Mouse (Mus musculus) hindbrain, embryonic 12.5 days (tissue): Measurements from ENCODE around the gene Helt. TPM values are rescaled to one million over a fixed set of nuclear protein-coding genes. Genes with fewer than 3 reads are reported as not detected.
"Not testable (repeated sequence)": the region's sequence is repeated elsewhere in the genome, so short reads cannot be mapped to it uniquely, and the experiment has no call there.

ENCODE experiments used
- ATAC-seq: fragments of 200-750 bp; cut with Nextera tagmentation; 2 replicates; pipeline ENCODE4 v1.8.0; 2017; ENCODE audit warnings: moderate TSS enrichment; ENCODE audit not compliant: low FRiP score
- H3K27ac ChIP-seq: fragments of 300-500 bp; sonication (generic); 2 replicates; pipeline ENCODE4 v1.5.1; 2016; ENCODE audit warnings: mild to moderate bottlenecking
- H3K27me3 ChIP-seq: fragments of 300-500 bp; sonication (generic); 2 replicates; pipeline ENCODE4 v1.6.1; 2016; ENCODE audit warnings: mild to moderate bottlenecking
- H3K36me3 ChIP-seq: fragments of 300-500 bp; sonication (generic); 2 replicates; pipeline ENCODE4 v1.6.1; 2016; ENCODE audit warnings: mild to moderate bottlenecking
- H3K4me1 ChIP-seq: fragments of 300-500 bp; sonication (generic); 2 replicates; pipeline ENCODE4 v1.6.1; 2016
- H3K4me2 ChIP-seq: fragments of 300-500 bp; sonication (generic); replicated peaks from 2 replicates; pipeline ENCODE4 v1.6.1; 2016; ENCODE audit warnings: mild to moderate bottlenecking
- H3K4me3 ChIP-seq: fragments of 300-500 bp; sonication (generic); 2 replicates; pipeline ENCODE4 v1.5.1; 2016; ENCODE audit warnings: mild to moderate bottlenecking
- H3K9ac ChIP-seq: fragments of 300-500 bp; sonication (generic); 2 replicates; pipeline ENCODE4 v1.6.1; 2016; ENCODE audit warnings: mild to moderate bottlenecking, moderate library complexity
- H3K9me3 ChIP-seq: fragments of 300-500 bp; sonication (generic); replicated peaks from 2 replicates; pipeline ENCODE4 v1.6.1; 2016; ENCODE audit warnings: mild to moderate bottlenecking
- WGBS: fragments of 180-500 bp; shearing (Covaris S2); methylation state at CpG from one replicate; pipeline ENCODE4 v1.1.7; 2016; 5-methylcytosine and 5-hydroxymethylcytosine counted together
- polyA plus RNA-seq: library from polyadenylated mRNA; unstranded; fragments of >200 nt; fragmentation: Nextera tagmentation; extraction: Ambion mirVana; gene quantifications from 2 replicates; pipeline ENCODE4 v1.2.1, GENCODE M21; 2016

Gene Helt
- polyA plus RNA-seq, 1 experiment from 2014 or later: 2.8 TPM

GRCm38 (mm10) chr8:46293741-46294151 lies 725 bp downstream of the Helt start:
- Histone ChIP-seq H3K4me2 (no peak overlapping the region), H3K9ac (no peak overlapping the region), H3K36me3 (no peaks in the 10 kb centered on the region), H3K27ac (no peak overlapping the region), H3K9me3 (no peaks in the 10 kb centered on the region), H3K4me3 (no peak overlapping the region), H3K4me1 (peaks cover 15% of the 10 kb centered on the region), H3K27me3 (peaks cover 94% of the 10 kb centered on the region)
- 0% methylated on average over 16 of the region's 16 CpGs for WGBS
- no peak for ATAC-seq

DNA sequence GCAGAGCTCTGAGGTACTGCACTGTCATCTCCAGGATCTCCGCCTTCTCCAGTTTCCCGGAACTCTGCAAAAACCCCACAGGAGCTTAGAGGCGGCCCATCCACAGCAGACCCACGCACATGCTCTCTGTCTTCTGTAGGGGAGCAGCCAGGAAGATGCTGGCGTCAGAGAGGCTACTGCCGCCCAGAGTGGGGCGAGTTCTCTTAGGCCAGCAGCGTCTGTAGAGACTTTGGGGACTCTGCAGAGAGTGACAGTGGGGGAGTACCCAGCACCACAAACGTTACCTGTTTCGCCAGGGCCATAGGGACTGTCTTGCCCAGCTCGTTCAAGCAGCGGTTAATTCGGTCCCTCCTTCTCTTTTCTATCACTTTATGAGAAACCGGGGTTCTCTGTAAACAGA lies 1.3 kb downstream of the Helt start:
- H3K9ac ChIP-seq: no peak overlapping the region
- H3K36me3 ChIP-seq: no peaks in the 10 kb centered on the region
- H3K4me3 ChIP-seq: no peak overlapping the region
- no peak overlapping the region for H3K27ac ChIP-seq
- H3K27me3 ChIP-seq: peaks cover 94% of the 10 kb centered on the region
- H3K9me3 ChIP-seq: no peaks in the 10 kb centered on the region
- H3K4me2 ChIP-seq: no peak overlapping the region
- ATAC-seq: no peak
- peaks cover 15% of the 10 kb centered on the region for H3K4me1 ChIP-seq
- WGBS: 1% methylated on average over 14 of the region's 14 CpGs

- Histone ChIP-seq H3K9me3 (no peaks in the 10 kb centered on the region), H3K27me3 (peaks cover 91% of the 10 kb centered on the region), H3K4me1 (peaks cover 15% of the 10 kb centered on the region), H3K9ac (no peak overlapping the region), H3K27ac (no peak overlapping the region), H3K4me2 (peak overlapping the region; percentile 21), H3K36me3 (no peaks in the 10 kb centered on the region), H3K4me3 (no peak overlapping the region)
- WGBS: 4% methylated on average over 33 of the region's 33 CpGs
- ATAC-seq: no peak
Observed at GRCm38 (mm10) chr8:46291931-46292675, 2.4 kb downstream of the Helt start.

- H3K36me3 ChIP-seq: no peaks in the 10 kb centered on the region
- H3K4me1 ChIP-seq: peaks cover 12% of the 10 kb centered on the region
- no peak overlapping the region for H3K27ac ChIP-seq
- no peak overlapping the region for H3K4me3 ChIP-seq
- H3K9ac ChIP-seq: no peak overlapping the region
- no peaks in the 10 kb centered on the region for H3K9me3 ChIP-seq
- no peak overlapping the region for H3K4me2 ChIP-seq
- 13% methylated on average over 11 of the region's 11 CpGs for WGBS
- ATAC-seq: peak; percentile 48; the same call in 1 of the 2 replicates
- peaks cover 64% of the 10 kb centered on the region for H3K27me3 ChIP-seq
Observed at GRCm38 (mm10) chr8:46289274-46289673, 5.2 kb downstream of the Helt start.

DNA sequence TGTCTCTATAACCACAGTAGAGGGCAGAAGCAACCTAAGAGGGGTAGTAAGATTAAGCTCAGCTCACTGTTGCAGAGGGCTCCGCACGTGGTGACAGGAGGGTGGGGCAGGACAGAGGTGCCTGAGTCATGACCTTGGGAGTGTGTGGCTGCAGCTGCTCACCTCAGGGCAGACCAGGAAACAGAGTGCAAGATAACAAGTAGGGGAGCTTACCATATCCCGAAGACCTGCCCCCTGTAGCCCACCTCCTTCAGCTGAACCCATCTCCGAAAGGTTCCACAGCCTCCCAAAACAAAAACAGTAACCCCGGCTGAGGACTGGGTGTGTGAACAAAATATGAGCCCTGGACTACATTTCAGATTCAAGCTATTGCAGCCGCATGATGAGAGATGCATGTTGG lies 6.5 kb downstream of the Helt start:
- H3K27ac ChIP-seq: no peak overlapping the region
- H3K27me3 ChIP-seq: peaks cover 55% of the 10 kb centered on the region
- no peak overlapping the region for H3K4me2 ChIP-seq
- H3K4me3 ChIP-seq: no peak overlapping the region
- H3K4me1 ChIP-seq: peaks cover 10% of the 10 kb centered on the region
- H3K9me3 ChIP-seq: no peaks in the 10 kb centered on the region
- WGBS: 95% methylated on average over 6 of the region's 6 CpGs
- no peak for ATAC-seq
- H3K36me3 ChIP-seq: no peaks in the 10 kb centered on the region
- no peak overlapping the region for H3K9ac ChIP-seq

DNA sequence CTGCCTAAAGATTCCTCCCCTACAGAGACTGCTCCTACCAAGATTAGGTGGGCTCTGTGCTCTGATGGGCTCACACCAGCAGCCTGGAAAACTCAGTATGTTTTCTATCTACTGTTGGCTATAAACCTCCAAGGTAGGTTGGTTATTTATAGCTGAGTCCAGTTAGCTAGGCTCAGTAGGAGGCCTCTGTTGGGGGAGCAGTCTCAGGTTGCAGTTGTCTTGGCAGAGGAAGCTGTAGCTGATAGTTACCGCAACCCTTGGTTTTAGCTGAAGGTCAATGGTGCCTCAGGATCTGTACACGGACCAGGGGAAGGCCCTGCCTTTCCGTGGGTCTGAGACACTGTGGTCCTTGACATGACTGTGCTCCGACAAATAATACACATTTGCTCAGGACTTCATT lies 8.5 kb downstream of the Helt start:
- H3K4me3 ChIP-seq: no peak overlapping the region
- H3K36me3 ChIP-seq: no peaks in the 10 kb centered on the region
- no peak for ATAC-seq
- H3K4me1 ChIP-seq: 0 out of 2 replicates have a peak, but pooled peaks cover 3% of the 10 kb centered on the region
- 80% methylated on average over 4 of the region's 4 CpGs for WGBS
- H3K27ac ChIP-seq: no peak overlapping the region
- H3K4me2 ChIP-seq: no peak overlapping the region
- no peak overlapping the region for H3K9ac ChIP-seq
- no peaks in the 10 kb centered on the region for H3K9me3 ChIP-seq
- H3K27me3 ChIP-seq: peaks cover 38% of the 10 kb centered on the region

GRCm38 (mm10) chr8:46281536-46281935 lies 12.9 kb downstream of the Helt start:
- Histone ChIP-seq H3K27me3 (peaks cover 15% of the 10 kb centered on the region; the same call in 1 of the 2 replicates), H3K4me1 (no peaks in the 10 kb centered on the region), H3K4me2 (no peak overlapping the region), H3K27ac (no peak overlapping the region), H3K9me3 (no peaks in the 10 kb centered on the region), H3K4me3 (no peak overlapping the region), H3K36me3 (no peaks in the 10 kb centered on the region), H3K9ac (no peak overlapping the region)
- ATAC-seq: no peak
- 15% methylated on average over 13 of the region's 13 CpGs for WGBS

GRCm38 (mm10) chr8:46276939-46277338 lies 17.5 kb downstream of the Helt start:
- no peak for ATAC-seq
- WGBS: 87% methylated on average over 14 of the region's 14 CpGs

DNA sequence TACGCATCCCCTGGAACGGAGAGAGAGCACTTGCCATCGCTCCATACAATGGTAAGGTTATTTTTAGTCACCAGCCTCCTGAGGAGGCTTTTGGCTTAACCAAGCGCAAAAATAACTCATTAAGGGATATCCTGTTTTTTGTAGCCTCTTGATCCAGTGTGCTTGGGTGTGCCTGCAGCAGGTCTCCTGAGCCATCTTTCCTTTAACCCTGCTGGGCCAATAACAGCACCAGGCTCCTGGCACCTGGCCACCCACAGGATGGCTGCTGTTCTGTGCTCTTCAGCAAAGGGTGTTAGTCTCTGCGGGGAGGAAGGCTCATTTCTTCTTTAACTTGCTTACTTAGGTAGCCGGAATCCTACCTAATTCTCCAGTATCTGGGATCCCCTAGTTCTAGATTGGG lies 23.7 kb downstream of the Helt start:
- Histone ChIP-seq H3K36me3 (no peaks in the 10 kb centered on the region), H3K9ac (no peak overlapping the region), H3K27me3 (peaks cover 10% of the 10 kb centered on the region), H3K4me2 (no peak overlapping the region), H3K4me1 (peaks cover 4% of the 10 kb centered on the region; the same call in 1 of the 2 replicates), H3K4me3 (no peak overlapping the region), H3K9me3 (no peaks in the 10 kb centered on the region), H3K27ac (no peak overlapping the region)
- no peak for ATAC-seq
- WGBS: 38% methylated on average over 6 of the region's 6 CpGs

More at GRCm38 (mm10) chr8:46276939-46277338, 17.5 kb downstream of the Helt start:
- no peak overlapping the region for H3K4me2 ChIP-seq
- H3K27ac ChIP-seq: no peak overlapping the region
- no peak overlapping the region for H3K9ac ChIP-seq
- peaks cover 20% of the 10 kb centered on the region; the same call in 1 of the 2 replicates for H3K27me3 ChIP-seq
- no peaks in the 10 kb centered on the region for H3K36me3 ChIP-seq
- no peaks in the 10 kb centered on the region for H3K4me1 ChIP-seq
- H3K4me3 ChIP-seq: no peak overlapping the region
- no peaks in the 10 kb centered on the region for H3K9me3 ChIP-seq

DNA sequence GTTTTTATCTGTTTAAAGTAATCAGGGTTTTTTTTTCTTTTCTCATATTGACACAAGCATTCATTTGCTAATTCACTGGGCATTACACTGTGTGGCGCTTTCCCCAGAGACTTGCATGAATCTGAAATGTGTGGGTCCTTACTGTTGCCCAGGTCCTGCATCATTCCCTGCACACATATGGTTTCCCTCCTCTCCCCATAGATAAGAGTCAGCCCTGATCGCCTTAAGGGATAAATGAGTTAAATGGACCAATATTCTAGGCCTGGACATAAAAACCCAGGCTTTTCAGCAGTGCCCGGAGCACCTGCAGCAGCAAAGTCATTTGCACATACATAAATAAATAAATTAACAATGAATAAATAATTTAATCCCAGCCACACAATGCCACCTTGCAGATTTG lies 24.3 kb downstream of the Helt start:
- Histone ChIP-seq H3K9ac (no peak overlapping the region), H3K27ac (no peak overlapping the region), H3K4me3 (no peak overlapping the region), H3K4me1 (peaks cover 4% of the 10 kb centered on the region; the same call in 1 of the 2 replicates), H3K27me3 (peaks cover 10% of the 10 kb centered on the region), H3K9me3 (no peaks in the 10 kb centered on the region), H3K36me3 (no peaks in the 10 kb centered on the region), H3K4me2 (no peak overlapping the region)
- ATAC-seq: peak; percentile 40; the same call in 1 of the 2 replicates
- 45% methylated on average over 3 of the region's 3 CpGs for WGBS

GRCm38 (mm10) chr8:46266801-46267200 lies 27.7 kb downstream of the Helt start:
- no peak overlapping the region for H3K27ac ChIP-seq
- peaks cover 4% of the 10 kb centered on the region; the same call in 1 of the 2 replicates for H3K4me1 ChIP-seq
- H3K4me3 ChIP-seq: no peak overlapping the region
- H3K9ac ChIP-seq: no peak overlapping the region
- no peak for ATAC-seq
- WGBS: 28% methylated on average over 4 of the region's 4 CpGs
- no peak overlapping the region for H3K4me2 ChIP-seq
- peaks cover 5% of the 10 kb centered on the region; the same call in 1 of the 2 replicates for H3K27me3 ChIP-seq
- no peaks in the 10 kb centered on the region for H3K9me3 ChIP-seq
- H3K36me3 ChIP-seq: no peaks in the 10 kb centered on the region

- not testable (repeated sequence) for H3K4me3 ChIP-seq, H3K9ac ChIP-seq, H3K9me3 ChIP-seq, H3K4me1 ChIP-seq, H3K4me2 ChIP-seq, H3K27me3 ChIP-seq, H3K36me3 ChIP-seq, H3K27ac ChIP-seq, ATAC-seq
- 89% methylated on average over 4 of the region's 4 CpGs for WGBS
Observed at GRCm38 (mm10) chr8:46264206-46264605, 30.3 kb downstream of the Helt start.
